Mouse (Mus musculus) adrenal gland, postnatal 10 days (tissue): ENCODE measurements around the gene Grpel1. TPM values are rescaled to one million over a fixed set of nuclear protein-coding genes. Genes with fewer than 3 reads are reported as not detected.

Experiments used
- DNase-seq: peaks from one replicate; pipeline ENCODE4 v3.0.0; 2021; ENCODE audit warnings: mixed read lengths
- total RNA-seq, 2 experiments: library from RNA; stranded (reverse); gene quantifications; 2 replicates each; pipeline ENCODE4 v1.2.3; 2021

Gene Grpel1
- total RNA-seq, 2 experiments from 2014 or later: 101 to 103 TPM

- no peak for DNase-seq
Measured at GRCm38 (mm10) chr5:36515126-36515525, 50.3 kb downstream of the Grpel1 start.

DNA sequence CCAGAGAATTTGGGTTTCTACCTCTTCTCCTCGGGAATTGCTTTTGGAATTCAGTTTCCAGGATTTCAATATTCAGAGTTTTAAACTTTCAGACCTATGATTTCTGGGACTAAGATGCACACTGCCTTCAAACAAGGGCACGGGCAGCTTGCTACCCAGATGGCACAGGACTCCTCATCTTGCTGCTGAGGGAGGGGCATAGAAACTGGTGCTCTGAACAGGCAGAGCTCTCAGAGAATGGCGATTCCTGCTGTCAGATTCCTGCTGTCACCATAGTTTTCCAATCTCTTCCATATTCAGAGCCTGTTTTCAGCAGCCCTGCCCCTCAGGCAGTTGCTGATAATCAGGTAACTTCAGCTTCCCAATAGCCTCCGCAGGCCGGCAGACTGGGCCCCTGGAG, 50.8 kb downstream of the Grpel1 start:
- DNase-seq: no peak

DNA sequence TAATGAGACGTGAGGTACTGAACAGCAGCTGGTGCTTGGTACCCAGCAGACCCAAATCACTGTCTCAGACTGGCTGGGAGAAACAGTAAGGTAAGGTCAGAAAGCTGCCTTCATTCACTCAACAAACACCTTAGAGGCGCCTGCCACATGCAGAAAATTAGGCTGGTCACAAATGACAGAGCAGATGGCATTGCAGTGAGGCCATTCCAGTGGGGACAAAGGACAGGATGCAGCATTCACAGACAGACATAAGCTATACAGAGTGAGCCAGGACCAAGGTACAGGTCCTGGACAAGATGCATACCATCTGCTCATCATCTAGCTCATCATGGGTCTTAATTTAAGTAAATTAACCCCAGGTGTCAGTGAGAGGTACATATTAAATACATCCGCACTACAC, 52.8 kb downstream of the Grpel1 start:
- no peak for DNase-seq

DNA sequence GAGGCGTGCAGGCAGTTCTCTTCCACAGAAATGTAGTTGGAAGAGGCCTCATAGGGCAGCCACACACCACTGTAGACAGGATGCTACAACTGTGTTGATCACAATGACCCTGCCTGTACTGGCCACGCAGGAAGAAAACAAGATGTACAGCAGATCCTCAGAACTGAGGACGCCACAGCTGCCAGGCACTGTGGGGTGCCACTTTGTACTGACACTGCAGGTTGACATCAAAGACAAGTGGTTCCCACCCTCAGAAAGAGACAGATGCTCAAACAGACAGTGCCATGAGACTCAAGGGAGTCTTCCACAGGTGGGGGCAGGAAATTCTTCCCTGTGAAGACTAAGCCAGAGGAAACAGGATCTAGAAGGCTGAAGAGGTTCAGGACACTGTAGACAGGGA, 55.0 kb downstream of the Grpel1 start:
- DNase-seq: no peak

DNA sequence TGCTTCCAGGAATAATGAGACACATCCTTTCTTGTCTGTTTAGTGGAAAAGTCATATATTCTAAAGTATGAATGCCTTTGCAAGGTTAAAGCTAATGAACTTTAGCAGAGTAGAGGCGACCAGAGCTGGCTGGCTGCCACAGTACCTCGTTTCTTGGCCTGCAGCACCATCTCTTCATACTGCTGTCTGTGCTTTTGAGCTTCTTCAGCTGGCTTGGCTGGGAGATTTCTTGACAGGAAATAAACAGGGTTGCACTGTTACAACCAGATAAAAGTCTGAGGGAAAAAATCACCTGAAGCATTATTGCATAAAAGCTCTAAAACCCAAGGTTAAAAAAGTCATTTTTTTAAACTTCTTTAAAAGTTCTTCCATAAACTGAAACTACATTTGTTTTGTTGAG, 58.0 kb downstream of the Grpel1 start:
- DNase-seq: peak; percentile 38

- DNase-seq: no peak
Measured at GRCm38 (mm10) chr5:36523219-36523703, 58.5 kb downstream of the Grpel1 start.

Other genes starting within 250 kb of the Grpel1 start
- 10 to 100 TPM; 11.4 to 14.6 TPM for gene Sorcs2, start 66.9 kb upstream of the Grpel1 start, total RNA-seq
- gene Tada2b, start 19.3 kb downstream of the Grpel1 start, total RNA-seq: 10 to 100 TPM; 32.6 to 34.8 TPM
- under 1 TPM; 0.15 to 0.36 TPM for gene Ccdc96, start 19.6 kb downstream of the Grpel1 start, total RNA-seq
- 10 to 100 TPM; 32.3 to 32.4 TPM for gene Tbc1d14, start 128.3 kb downstream of the Grpel1 start, total RNA-seq
- 10 to 100 TPM; 49.6 to 64.1 TPM for gene D5Ertd579e, start 231.0 kb downstream of the Grpel1 start, total RNA-seq